Mouse (Mus musculus) embryonic facial prominence, embryonic 14.5 days (tissue): ENCODE measurements at regions not wholly inside any gene's neighbourhood (a gene's known extent, or its start where the extent isn't known, plus 50 kb on each side); places are given as distances from the start of the nearest gene placed in this dataset.

Experiments
- ATAC-seq: fragments of 200-750 bp; cut with Nextera tagmentation; 2 replicates; pipeline ENCODE4 v1.8.0; 2017; ENCODE audit warnings: low read depth, moderate number of reproducible peaks, moderate TSS enrichment
- DNase-seq: peaks from one replicate; pipeline ENCODE4 v3.0.0-alpha.2; 2015; ENCODE audit warnings: low spot score
- H3K27ac ChIP-seq: fragments of 300-500 bp; sonication (generic); replicated peaks from 2 replicates; pipeline ENCODE4 v1.5.1; 2014; ENCODE audit warnings: low read depth, mild to moderate bottlenecking, low read length, moderate library complexity
- H3K27me3 ChIP-seq: fragments of 300-500 bp; sonication (generic); replicated peaks from 2 replicates; pipeline ENCODE4 v1.6.1; 2014; ENCODE audit warnings: low read length; ENCODE audit not compliant: control insufficient read depth, insufficient read depth
- H3K36me3 ChIP-seq: fragments of 300-500 bp; sonication (generic); 2 replicates; pipeline ENCODE4 v1.6.1; 2014; ENCODE audit warnings: low read length, mixed read lengths; ENCODE audit not compliant: control insufficient read depth, insufficient read depth
- H3K4me1 ChIP-seq: fragments of 300-500 bp; sonication (generic); 2 replicates; pipeline ENCODE4 v1.6.1; 2014; ENCODE audit warnings: antibody characterized with exemption, low read length; ENCODE audit not compliant: control insufficient read depth, insufficient read depth
- H3K4me2 ChIP-seq: fragments of 300-500 bp; sonication (generic); 2 replicates; pipeline ENCODE4 v1.6.1; 2014; ENCODE audit warnings: low read depth, mild to moderate bottlenecking, low read length, moderate library complexity, mixed read lengths
- H3K4me3 ChIP-seq: fragments of 300-500 bp; sonication (generic); 2 replicates; pipeline ENCODE4 v1.5.1; 2014; ENCODE audit warnings: low read depth, mild to moderate bottlenecking, low read length
- H3K9ac ChIP-seq: fragments of 300-500 bp; sonication (generic); 2 replicates; pipeline ENCODE4 v1.6.1; 2014; ENCODE audit warnings: low read depth, mild to moderate bottlenecking, low read length, moderate library complexity, mixed read lengths
- H3K9me3 ChIP-seq: fragments of 300-500 bp; sonication (generic); 2 replicates; pipeline ENCODE4 v1.6.1; 2016; ENCODE audit warnings: low read length; ENCODE audit not compliant: control insufficient read depth
- WGBS: fragments of 180-500 bp; shearing (Covaris S2); extraction: QIAGEN DNeasy Blood & Tissue Kit; methylation state at CpG from one replicate; pipeline ENCODE4 v1.1.7; 2014; 5-methylcytosine and 5-hydroxymethylcytosine counted together

DNA sequence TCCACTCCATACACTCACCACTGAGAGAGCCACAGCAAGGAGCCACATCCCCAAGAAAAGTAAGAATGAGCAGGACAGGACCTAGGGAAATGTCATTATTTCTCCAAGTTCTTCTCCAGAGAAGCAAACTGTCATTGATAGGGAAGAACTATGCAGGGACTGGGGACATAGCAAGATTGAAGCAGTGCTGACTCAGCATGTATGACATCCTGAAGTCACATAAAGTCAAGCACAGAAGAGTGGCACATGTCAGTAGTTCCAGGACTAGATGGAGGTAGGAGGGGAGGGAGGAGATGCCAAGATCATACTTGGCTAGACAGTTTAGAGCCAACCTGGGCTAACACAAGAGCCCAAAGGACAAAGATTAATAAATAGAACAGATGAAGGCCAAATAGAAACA lies 503.4 kb upstream of the Intu start:
- Histone ChIP-seq H3K4me2 (no peak overlapping the region), H3K4me1 (no peaks in the 10 kb centered on the region), H3K27ac (no peak overlapping the region), H3K36me3 (no peaks in the 10 kb centered on the region), H3K9me3 (no peaks in the 10 kb centered on the region), H3K27me3 (no peaks in the 10 kb centered on the region), H3K9ac (no peak overlapping the region), H3K4me3 (no peak overlapping the region)
- DNase-seq = no peak
- ATAC-seq = no peak

- no peaks in the 10 kb centered on the region for H3K9me3 ChIP-seq
- ATAC-seq = no peak
- no peaks in the 10 kb centered on the region for H3K4me1 ChIP-seq
- no peaks in the 10 kb centered on the region for H3K27me3 ChIP-seq
- H3K9ac ChIP-seq = no peak overlapping the region
- DNase-seq = no peak
- no peaks in the 10 kb centered on the region for H3K36me3 ChIP-seq
- 47% methylated on average over 2 of the region's 2 CpGs for WGBS
- H3K4me3 ChIP-seq = no peak overlapping the region
- H3K4me2 ChIP-seq = no peak overlapping the region
- no peak overlapping the region for H3K27ac ChIP-seq
Measured at GRCm38 (mm10) chr3:40036177-40036576, 494.9 kb upstream of the Intu start.

GRCm38 (mm10) chr3:40049721-40050120 lies 481.4 kb upstream of the Intu start:
- Histone ChIP-seq H3K9me3 (no peaks in the 10 kb centered on the region), H3K4me2 (no peak overlapping the region), H3K27ac (peak overlapping the region; percentile 0), H3K4me3 (no peak overlapping the region), H3K4me1 (0 out of 2 replicates have a peak, but pooled peaks cover 8% of the 10 kb centered on the region), H3K36me3 (no peaks in the 10 kb centered on the region), H3K9ac (no peak overlapping the region), H3K27me3 (no peaks in the 10 kb centered on the region)
- DNase-seq = peak; percentile 14
- WGBS = 34% methylated on average over 4 of the region's 4 CpGs
- ATAC-seq = no peak

DNA sequence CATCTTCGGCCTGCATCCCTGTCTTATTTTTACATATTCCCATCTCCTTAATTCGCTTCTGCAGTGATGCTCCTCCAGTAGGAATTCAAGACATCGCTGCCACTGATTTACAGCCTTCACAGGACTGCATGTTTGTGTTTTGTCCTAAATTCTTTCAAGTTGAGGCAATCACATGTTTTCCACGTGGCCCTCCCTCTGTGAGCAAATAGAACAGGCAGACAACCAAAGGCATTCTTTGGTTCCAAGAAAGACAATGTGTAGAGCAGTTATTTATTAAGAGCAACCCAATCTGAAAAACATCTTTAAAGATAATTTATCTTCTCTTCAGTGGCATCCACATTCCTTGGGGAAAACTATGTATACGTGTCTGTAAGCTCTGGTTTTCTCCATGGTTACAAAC lies 472.8 kb upstream of the Intu start:
- Histone ChIP-seq H3K4me3 (no peak overlapping the region), H3K9me3 (no peaks in the 10 kb centered on the region), H3K27ac (peak overlapping the region; percentile 74; the same call in 1 of the 2 replicates), H3K4me1 (0 out of 2 replicates have a peak, but pooled peaks cover 4% of the 10 kb centered on the region), H3K9ac (no peak overlapping the region), H3K27me3 (no peaks in the 10 kb centered on the region), H3K36me3 (no peaks in the 10 kb centered on the region), H3K4me2 (peak overlapping the region; percentile 19)
- ATAC-seq = no peak
- WGBS = 57% methylated on average over 5 of the region's 5 CpGs
- peak; percentile 51 for DNase-seq

GRCm38 (mm10) chr3:40058719-40059420 lies 472.2 kb upstream of the Intu start:
- Histone ChIP-seq H3K36me3 (no peaks in the 10 kb centered on the region), H3K9ac (no peak overlapping the region), H3K4me1 (0 out of 2 replicates have a peak, but pooled peaks cover 4% of the 10 kb centered on the region), H3K27me3 (no peaks in the 10 kb centered on the region), H3K4me3 (no peak overlapping the region), H3K4me2 (peak overlapping the region; percentile 19), H3K9me3 (no peaks in the 10 kb centered on the region), H3K27ac (peak overlapping the region; percentile 74)
- 52% methylated on average over 16 of the region's 16 CpGs for WGBS
- DNase-seq (peak; percentile 61), ATAC-seq (no peak)

- H3K27ac ChIP-seq = no peak overlapping the region
- no peak for ATAC-seq
Measured at GRCm38 (mm10) chr3:40070137-40070667, 460.9 kb upstream of the Intu start.

GRCm38 (mm10) chr3:40076824-40077223 lies 454.3 kb upstream of the Intu start:
- ATAC-seq (peak; percentile 50; the same call in 1 of the 2 replicates), DNase-seq (peak; percentile 58)
- H3K4me1 ChIP-seq = peaks cover 22% of the 10 kb centered on the region; the same call in 1 of the 2 replicates
- no peak overlapping the region for H3K4me2 ChIP-seq
- no peak overlapping the region for H3K9ac ChIP-seq
- no peaks in the 10 kb centered on the region for H3K9me3 ChIP-seq
- H3K36me3 ChIP-seq = no peaks in the 10 kb centered on the region
- H3K27me3 ChIP-seq = no peaks in the 10 kb centered on the region
- peak overlapping the region; percentile 4 for H3K27ac ChIP-seq
- no peak overlapping the region for H3K4me3 ChIP-seq
- 26% methylated on average over 4 of the region's 4 CpGs for whole genome bisulfite sequencing

More at GRCm38 (mm10) chr3:40070137-40070667, 460.9 kb upstream of the Intu start:
- WGBS = 39% methylated on average over 8 of the region's 8 CpGs
- H3K9me3 ChIP-seq = no peaks in the 10 kb centered on the region
- peak; percentile 61 for DNase-seq
- H3K27me3 ChIP-seq = no peaks in the 10 kb centered on the region
- no peak overlapping the region for H3K9ac ChIP-seq
- H3K36me3 ChIP-seq = no peaks in the 10 kb centered on the region
- no peak overlapping the region for H3K4me3 ChIP-seq
- no peak overlapping the region for H3K4me2 ChIP-seq
- no peaks in the 10 kb centered on the region for H3K4me1 ChIP-seq

GRCm38 (mm10) chr3:40085116-40085515 lies 446.0 kb upstream of the Intu start:
- H3K27ac ChIP-seq = no peak overlapping the region
- H3K4me3 ChIP-seq = no peak overlapping the region
- ATAC-seq (no peak), DNase-seq (no peak)
- H3K36me3 ChIP-seq = no peaks in the 10 kb centered on the region
- H3K9me3 ChIP-seq = no peaks in the 10 kb centered on the region
- H3K9ac ChIP-seq = no peak overlapping the region
- no peak overlapping the region for H3K4me2 ChIP-seq
- H3K4me1 ChIP-seq = peaks cover 6% of the 10 kb centered on the region; the same call in 1 of the 2 replicates
- H3K27me3 ChIP-seq = no peaks in the 10 kb centered on the region
- 65% methylated on average over 2 of the region's 2 CpGs for WGBS
